Mouse (Mus musculus): ENCODE data around the gene Gm9817.

GRCm38 (mm10) chr13:45099582-45100229, 21.2 kb downstream of the Gm9817 start:
- TF ChIP-seq GATA1 (IDR thresholded peaks at IDR 0.05; ENCODE audit: borderline replicate concordance, low read length) = no peak
- TF ChIP-seq FLI1 (IDR thresholded peaks at IDR 0.05; ENCODE audit: low read length) = no peak
